Mouse (Mus musculus): Measurements from ENCODE around the gene Hrh3.

- TF ChIP-seq TCF12 (IDR thresholded peaks at IDR 0.05; ENCODE audit: insufficient read depth, poor library complexity, severe bottlenecking) (no peak), POLR2A (IDR thresholded peaks at IDR 0.05; ENCODE audit: insufficient read length, low read depth) (no peak), MAX (IDR thresholded peaks at IDR 0.05; ENCODE audit: low read depth) (no peak), E2F4 (IDR thresholded peaks at IDR 0.05; ENCODE audit: insufficient read depth) (no peak), SRF (IDR thresholded peaks at IDR 0.05; ENCODE audit: control insufficient read depth, insufficient read length, low read depth) (no peak), USF1 (IDR thresholded peaks at IDR 0.05; ENCODE audit: low read depth) (no peak)
Measured at GRCm38 (mm10) chr2:180133911-180134310, 29.6 kb upstream of the Hrh3 start.

Measured in myocyte (in vitro differentiated cells).